Mouse (Mus musculus) limb, embryonic 12.5 days (tissue): ENCODE data around the gene Usp27x. TPM values are rescaled to one million over a fixed set of nuclear protein-coding genes. Genes with fewer than 3 reads are reported as not detected.

Experiments used
- polyA plus RNA-seq: library from polyadenylated mRNA; unstranded; fragments of >200 nt; fragmentation: Nextera tagmentation; extraction: Ambion mirVana; gene quantifications from 2 replicates; pipeline ENCODE4 v1.2.1, GENCODE M21; 2016

The Usp27x gene
- polyA plus RNA-seq, 1 experiment from 2014 or later, result 1.4 TPM

Other genes starting within 250 kb of the Usp27x start
- gene Clcn5, start 56.5 kb downstream of the Usp27x start, polyA plus RNA-seq, result 20.5 and 23.8 TPM in 2 replicates
- gene Foxp3, start 197.8 kb upstream of the Usp27x start, polyA plus RNA-seq, result 0.06 TPM in 1 of 2 replicates, not detected in the other
- gene Ppp1r3f, start 198.5 kb upstream of the Usp27x start, polyA plus RNA-seq, result 1.9 and 2.4 TPM in 2 replicates
- 31.2 and 32.8 TPM in 2 replicates for gene Ccdc22, start 229.7 kb upstream of the Usp27x start, polyA plus RNA-seq
- not detected in 2 replicates for gene Cacna1f, start 231.3 kb upstream of the Usp27x start, polyA plus RNA-seq